Mouse (Mus musculus) embryonic facial prominence, embryonic 13.5 days (tissue): Measurements from ENCODE around the gene Tmem223. TPM values are rescaled to one million over a fixed set of nuclear protein-coding genes. Genes with fewer than 3 reads are reported as not detected.
"Not testable (repeated sequence)": the region's sequence is repeated elsewhere in the genome, so short reads cannot be mapped to it uniquely, and the experiment has no call there.

Source experiments
- ATAC-seq: fragments of 200-750 bp; cut with Nextera tagmentation; 2 replicates; pipeline ENCODE4 v1.8.0; 2017; ENCODE audit warnings: low read depth; ENCODE audit not compliant: insufficient number of reproducible peaks, insufficient read depth, low FRiP score, low TSS enrichment
- H3K27ac ChIP-seq: fragments of 300-500 bp; sonication (generic); 2 replicates; pipeline ENCODE4 v1.5.1; 2015; ENCODE audit warnings: moderate library complexity, mild to moderate bottlenecking, inconsistent platforms
- H3K27me3 ChIP-seq: fragments of 300-500 bp; sonication (generic); 2 replicates; pipeline ENCODE4 v1.6.1; 2015; ENCODE audit warnings: mild to moderate bottlenecking, inconsistent platforms
- H3K36me3 ChIP-seq: fragments of 300-500 bp; sonication (generic); 2 replicates; pipeline ENCODE4 v1.6.1; 2015; ENCODE audit warnings: mild to moderate bottlenecking, inconsistent platforms
- H3K4me1 ChIP-seq: fragments of 300-500 bp; sonication (generic); 2 replicates; pipeline ENCODE4 v1.6.1; 2015; ENCODE audit warnings: inconsistent platforms
- H3K4me2 ChIP-seq: fragments of 300-500 bp; sonication (generic); 2 replicates; pipeline ENCODE4 v1.6.1; 2015; ENCODE audit warnings: moderate library complexity, mild to moderate bottlenecking, inconsistent platforms
- H3K4me3 ChIP-seq: fragments of 300-500 bp; sonication (generic); 2 replicates; pipeline ENCODE4 v1.5.1; 2015; ENCODE audit warnings: mild to moderate bottlenecking, inconsistent platforms
- H3K9ac ChIP-seq: fragments of 300-500 bp; sonication (generic); 2 replicates; pipeline ENCODE4 v1.6.1; 2015; ENCODE audit warnings: mild to moderate bottlenecking, inconsistent platforms
- H3K9me3 ChIP-seq: fragments of 300-500 bp; sonication (generic); 2 replicates; pipeline ENCODE4 v1.6.1; 2016; ENCODE audit warnings: inconsistent platforms
- WGBS: fragments of 180-500 bp; shearing (Covaris S2); methylation state at CpG from one replicate; pipeline ENCODE4 v1.1.7; 2015; ENCODE audit warnings: mixed read lengths; 5-methylcytosine and 5-hydroxymethylcytosine counted together
- polyA plus RNA-seq: library from polyadenylated mRNA; unstranded; fragments of >200 nt; fragmentation: Nextera tagmentation; extraction: Ambion mirVana; gene quantifications from 2 replicates; pipeline ENCODE4 v1.2.1, GENCODE M21; 2015

Tmem223 gene
- polyA plus RNA-seq, 1 experiment from 2014 or later, result 227 TPM

GRCm38 (mm10) chr19:8728335-8729099 is 42.3 kb upstream of the Tmem223 start:
- Histone ChIP-seq H3K36me3 (peaks cover 27% of the 10 kb centered on the region), H3K4me1 (peaks cover 21% of the 10 kb centered on the region)
- not testable (repeated sequence) for H3K27ac ChIP-seq, ATAC-seq, H3K9ac ChIP-seq, H3K9me3 ChIP-seq, H3K4me3 ChIP-seq, H3K4me2 ChIP-seq, H3K27me3 ChIP-seq
- WGBS, result 34% methylated on average over 3 of the region's 3 CpGs

GRCm38 (mm10) chr19:8734334-8734733 is 36.5 kb upstream of the Tmem223 start:
- ATAC-seq, result no peak
- no peak overlapping the region for H3K27ac ChIP-seq
- H3K4me2 ChIP-seq, result no peak overlapping the region
- peaks cover 12% of the 10 kb centered on the region for H3K4me1 ChIP-seq
- H3K9me3 ChIP-seq, result no peaks in the 10 kb centered on the region
- H3K27me3 ChIP-seq, result no peaks in the 10 kb centered on the region
- 78% methylated on average over 3 of the region's 3 CpGs for WGBS
- H3K36me3 ChIP-seq, result peaks cover 20% of the 10 kb centered on the region
- no peak overlapping the region for H3K9ac ChIP-seq
- no peak overlapping the region for H3K4me3 ChIP-seq

GRCm38 (mm10) chr19:8735389-8736159 is 35.2 kb upstream of the Tmem223 start, which contains the start of gene Wdr74:
Gene Wdr74, plus strand, starts transcription at chr19:8735827.
- H3K36me3 ChIP-seq, result peaks cover 33% of the 10 kb centered on the region
- peak within 1 kb of the TSS; percentile 76 for H3K27ac ChIP-seq
- under 1% methylated on average over 32 of the region's 32 CpGs for WGBS
- H3K4me3 ChIP-seq, result peak within 1 kb of the TSS; percentile 92
- no peaks in the 10 kb centered on the region for H3K27me3 ChIP-seq
- peak; percentile 73 for ATAC-seq
- peaks cover 16% of the 10 kb centered on the region for H3K4me1 ChIP-seq
- H3K9me3 ChIP-seq, result no peaks in the 10 kb centered on the region
- H3K9ac ChIP-seq, result peak within 1 kb of the TSS; percentile 87
- peak within 1 kb of the TSS; percentile 83 for H3K4me2 ChIP-seq

- Histone ChIP-seq H3K4me3 (peak overlapping the region; percentile 92), H3K4me1 (peaks cover 20% of the 10 kb centered on the region), H3K27ac (peak overlapping the region; percentile 76), H3K27me3 (no peaks in the 10 kb centered on the region), H3K4me2 (peak overlapping the region; percentile 83), H3K9ac (peak overlapping the region; percentile 87), H3K36me3 (peaks cover 36% of the 10 kb centered on the region), H3K9me3 (no peaks in the 10 kb centered on the region)
- WGBS, result 2% methylated on average over 11 of the region's 11 CpGs
- no peak; the same call in 1 of the 2 replicates for ATAC-seq
Measured at GRCm38 (mm10) chr19:8736160-8736467, 34.7 kb upstream of the Tmem223 start.

- Histone ChIP-seq H3K9ac (no peak overlapping the region), H3K27ac (no peak overlapping the region), H3K4me1 (peaks cover 30% of the 10 kb centered on the region), H3K36me3 (peaks cover 48% of the 10 kb centered on the region), H3K27me3 (no peaks in the 10 kb centered on the region), H3K4me3 (no peak overlapping the region), H3K4me2 (no peak overlapping the region), H3K9me3 (no peaks in the 10 kb centered on the region)
- ATAC-seq, result no peak
- WGBS, result 92% methylated on average over 7 of the region's 7 CpGs
Measured at GRCm38 (mm10) chr19:8738911-8739310, 31.9 kb upstream of the Tmem223 start.

GRCm38 (mm10) chr19:8739646-8740045 is 31.1 kb upstream of the Tmem223 start:
- H3K4me3 ChIP-seq, result no peak overlapping the region
- H3K27me3 ChIP-seq, result no peaks in the 10 kb centered on the region
- no peak overlapping the region for H3K4me2 ChIP-seq
- H3K9ac ChIP-seq, result no peak overlapping the region
- H3K36me3 ChIP-seq, result peaks cover 56% of the 10 kb centered on the region
- 89% methylated on average over 6 of the region's 6 CpGs for WGBS
- no peaks in the 10 kb centered on the region for H3K9me3 ChIP-seq
- no peak overlapping the region for H3K27ac ChIP-seq
- H3K4me1 ChIP-seq, result peaks cover 30% of the 10 kb centered on the region
- ATAC-seq, result no peak

- peak within 1 kb of the TSS; percentile 94 for H3K4me2 ChIP-seq
- ATAC-seq, result no peak
- no peaks in the 10 kb centered on the region for H3K9me3 ChIP-seq
- peak within 1 kb of the TSS; percentile 97 for H3K9ac ChIP-seq
- peak within 1 kb of the TSS; percentile 96 for H3K4me3 ChIP-seq
- H3K36me3 ChIP-seq, result peaks cover 65% of the 10 kb centered on the region
- H3K4me1 ChIP-seq, result peaks cover 25% of the 10 kb centered on the region
- 66% methylated on average over 14 of the region's 14 CpGs for WGBS
- peak within 1 kb of the TSS; percentile 98 for H3K27ac ChIP-seq
- H3K27me3 ChIP-seq, result no peaks in the 10 kb centered on the region
Measured at GRCm38 (mm10) chr19:8740603-8741002, 30.2 kb upstream of the Tmem223 start, which contains the start of gene 1700092M07Rik. Gene 1700092M07Rik, plus strand, starts transcription at chr19:8740718.

GRCm38 (mm10) chr19:8741243-8741869 is 29.4 kb upstream of the Tmem223 start, which contains the start of gene Stx5a:
Gene Stx5a, plus strand, starts transcription at chr19:8741413.
- Histone ChIP-seq H3K4me1 (peaks cover 25% of the 10 kb centered on the region), H3K4me3 (peak within 1 kb of the TSS; percentile 96), H3K9ac (peak within 1 kb of the TSS; percentile 97), H3K27ac (peak within 1 kb of the TSS; percentile 98), H3K9me3 (no peaks in the 10 kb centered on the region), H3K4me2 (peak within 1 kb of the TSS; percentile 94), H3K36me3 (peaks cover 72% of the 10 kb centered on the region), H3K27me3 (no peaks in the 10 kb centered on the region)
- WGBS, result under 1% methylated on average over 36 of the region's 36 CpGs
- peak; percentile 97 for ATAC-seq

- ATAC-seq, result no peak
- peaks cover 19% of the 10 kb centered on the region for H3K4me1 ChIP-seq
- H3K27me3 ChIP-seq, result no peaks in the 10 kb centered on the region
- peaks cover 80% of the 10 kb centered on the region for H3K36me3 ChIP-seq
- H3K4me2 ChIP-seq, result peak overlapping the region; percentile 94
- WGBS, result 18% methylated on average over 14 of the region's 14 CpGs
- peak overlapping the region; percentile 97 for H3K9ac ChIP-seq
- peak overlapping the region; percentile 98 for H3K27ac ChIP-seq
- H3K9me3 ChIP-seq, result no peaks in the 10 kb centered on the region
- H3K4me3 ChIP-seq, result peak overlapping the region; percentile 96
Measured at GRCm38 (mm10) chr19:8742176-8742575, 28.6 kb upstream of the Tmem223 start.

GRCm38 (mm10) chr19:8745382-8745781 is 25.4 kb upstream of the Tmem223 start:
- 98% methylated on average over 1 of the region's 1 CpGs for WGBS
- Histone ChIP-seq H3K9ac (no peak overlapping the region), H3K27me3 (no peaks in the 10 kb centered on the region), H3K4me2 (no peak overlapping the region), H3K9me3 (no peaks in the 10 kb centered on the region), H3K4me3 (no peak overlapping the region), H3K4me1 (peaks cover 16% of the 10 kb centered on the region), H3K36me3 (peaks cover 81% of the 10 kb centered on the region), H3K27ac (no peak overlapping the region)
- ATAC-seq, result no peak

GRCm38 (mm10) chr19:8747368-8747767 is 23.4 kb upstream of the Tmem223 start:
- Histone ChIP-seq H3K36me3 (peaks cover 95% of the 10 kb centered on the region), H3K4me3 (no peak overlapping the region), H3K27me3 (no peaks in the 10 kb centered on the region), H3K9me3 (no peaks in the 10 kb centered on the region), H3K4me2 (no peak overlapping the region), H3K4me1 (peaks cover 8% of the 10 kb centered on the region), H3K9ac (no peak overlapping the region), H3K27ac (no peak overlapping the region)
- ATAC-seq, result no peak
- WGBS, result 71% methylated on average over 2 of the region's 2 CpGs
